Mouse (Mus musculus): ENCODE data around the gene Gm49358.

The Gm49358 gene

DNA sequence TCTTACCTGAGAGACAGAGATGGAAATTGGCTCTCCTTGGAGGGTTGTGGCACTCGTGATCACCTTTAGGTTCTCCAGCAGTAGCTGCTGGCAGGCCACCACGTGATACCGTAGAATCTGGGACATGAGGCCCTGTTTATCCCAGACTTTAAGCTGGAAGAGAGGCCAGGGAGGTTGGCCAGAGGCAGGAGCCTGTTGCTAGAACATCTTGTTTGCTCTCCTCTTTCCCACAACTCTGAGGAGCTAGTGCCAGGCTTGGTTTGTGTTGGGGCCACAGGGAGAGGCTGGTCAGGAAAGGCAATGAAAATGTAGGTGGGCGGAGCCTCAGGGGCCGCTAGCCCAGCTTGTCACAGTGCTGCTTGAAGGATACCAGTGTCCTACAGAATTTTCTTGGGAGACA is 108.8 kb downstream of the Gm49358 start:
- no peak for DNase-seq (ENCODE audit: low read depth)

DNA sequence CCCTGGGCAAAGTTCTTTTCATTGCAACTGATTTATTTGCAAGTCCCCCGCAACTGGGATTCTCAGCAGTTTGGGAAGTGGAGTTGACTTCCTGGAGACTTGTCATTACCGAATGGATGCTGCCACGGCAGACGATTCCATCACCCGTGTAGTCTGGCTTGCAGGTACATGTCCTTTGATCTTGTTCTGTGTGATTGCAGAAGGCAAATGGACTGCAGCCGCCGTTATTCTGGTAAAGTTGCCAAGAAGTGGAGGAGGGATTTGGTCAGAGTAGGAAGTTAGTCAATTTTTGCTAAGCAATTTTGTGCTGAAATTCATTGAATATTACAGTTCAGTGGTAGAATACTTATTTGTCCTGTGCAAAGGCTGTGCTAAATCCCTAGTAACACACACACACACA is 114.9 kb downstream of the Gm49358 start:
- peak; percentile 29 for DNase-seq (ENCODE audit: low read depth)

GRCm38 (mm10) chr10:86880071-86880806 is 116.5 kb downstream of the Gm49358 start:
- peak; percentile 88 for DNase-seq (ENCODE audit: low read depth)

- no peak for DNase-seq (ENCODE audit: low read depth)
Observed at GRCm38 (mm10) chr10:86881448-86881847, 117.7 kb downstream of the Gm49358 start.
